8 mouse cellular contexts compared by ENCODE assay signal in the genomic region with DNA sequence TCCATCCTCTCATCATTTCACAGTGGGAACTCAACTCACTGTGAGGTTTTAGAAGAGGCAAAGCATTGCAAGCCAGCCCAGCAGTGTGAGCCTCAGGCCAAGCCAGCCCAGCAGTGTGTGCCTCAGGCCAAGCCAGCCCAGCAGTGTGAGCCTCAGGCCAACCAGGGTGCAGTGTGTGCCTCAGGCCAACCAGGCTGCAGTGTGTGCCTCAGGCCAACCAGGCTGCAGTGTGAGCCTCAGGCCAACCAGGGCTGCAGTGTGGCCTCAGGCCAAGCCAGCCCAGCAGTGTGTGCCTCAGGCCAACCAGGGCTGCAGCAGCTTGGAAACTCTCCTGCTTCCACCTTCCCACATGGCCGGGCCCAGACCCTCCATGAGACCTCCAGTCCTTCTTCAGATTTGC.
A peak's percentile ranks its signal among the peaks of the same experiment; 100 is the strongest.
DNase-seq lines count a peak whose midpoint lies in the region; ATAC-seq and TF ChIP-seq lines count a peak whose summit lies in the region.

No protein-coding gene starts in this region.

- no peak overlapping the region for H3K9ac ChIP-seq in hindbrain, embryonic 12.5 days
- H3K9ac ChIP-seq in hindbrain, embryonic 14.5 days, result no peak overlapping the region
- H3K9ac ChIP-seq in heart, embryonic 15.5 days, result no peak overlapping the region
- no peak overlapping the region for H3K9ac ChIP-seq in liver, postnatal 0 days (replicated peaks)

- 0 out of 2 replicates have a peak, but pooled peaks have one; percentile 7 for ATAC-seq in hindbrain, embryonic 12.5 days (ENCODE audit: low FRiP score)
- no peak for ATAC-seq in hindbrain, embryonic 14.5 days (ENCODE audit: low FRiP score)
- peak; percentile 82 for ATAC-seq in heart, embryonic 15.5 days (replicated peaks; ENCODE audit: insufficient number of reproducible peaks, insufficient read depth, low FRiP score, low read depth)
- peak; percentile 67; the same call in 1 of the 2 replicates for ATAC-seq in liver, postnatal 0 days

- no peak overlapping the region for H3K27ac ChIP-seq in hindbrain, embryonic 12.5 days
- H3K27ac ChIP-seq in hindbrain, embryonic 14.5 days, result no peak overlapping the region
- peak overlapping the region; percentile 32; the same call in 1 of the 2 replicates for H3K27ac ChIP-seq in heart, embryonic 15.5 days
- no peak overlapping the region for H3K27ac ChIP-seq in liver, postnatal 0 days (ENCODE audit: low read depth)

- TF ChIP-seq CTCF in liver, postnatal 0 days (IDR thresholded peaks at IDR 0.05; ENCODE audit: low read depth), result no peak

- 75% methylated on average over 1 of the region's 1 CpGs for WGBS in hindbrain, embryonic 12.5 days
- WGBS in hindbrain, embryonic 14.5 days, result 50% methylated on average over 1 of the region's 1 CpGs
- WGBS in heart, embryonic 15.5 days, result 38% methylated on average over 1 of the region's 1 CpGs
- 64% methylated on average over 1 of the region's 1 CpGs for WGBS in liver, postnatal 0 days (ENCODE audit: insufficient replicate concordance)

- H3K4me1 ChIP-seq in hindbrain, embryonic 12.5 days, result peaks cover 51% of the 10 kb centered on the region
- H3K4me1 ChIP-seq in hindbrain, embryonic 14.5 days (replicated peaks; ENCODE audit: control insufficient read depth, insufficient read depth, low read length), result peaks cover 23% of the 10 kb centered on the region
- H3K4me1 ChIP-seq in heart, embryonic 15.5 days (replicated peaks), result peaks cover 21% of the 10 kb centered on the region
- peaks cover 11% of the 10 kb centered on the region for H3K4me1 ChIP-seq in liver, postnatal 0 days (ENCODE audit: insufficient read depth)

- H3K4me2 ChIP-seq in hindbrain, embryonic 12.5 days (replicated peaks), result no peak overlapping the region
- no peak overlapping the region for H3K4me2 ChIP-seq in hindbrain, embryonic 14.5 days (replicated peaks)
- H3K4me2 ChIP-seq in heart, embryonic 15.5 days, result no peak overlapping the region
- no peak overlapping the region for H3K4me2 ChIP-seq in liver, postnatal 0 days (ENCODE audit: low read depth, low read length)

- no peak for TF ChIP-seq EP300 in liver, postnatal 0 days (IDR thresholded peaks at IDR 0.05; ENCODE audit: low read depth)

- no peaks in the 10 kb centered on the region for H3K36me3 ChIP-seq in hindbrain, embryonic 12.5 days
- no peaks in the 10 kb centered on the region for H3K36me3 ChIP-seq in hindbrain, embryonic 14.5 days (replicated peaks; ENCODE audit: control insufficient read depth, insufficient read depth)
- no peaks in the 10 kb centered on the region for H3K36me3 ChIP-seq in heart, embryonic 15.5 days
- no peaks in the 10 kb centered on the region for H3K36me3 ChIP-seq in liver, postnatal 0 days (replicated peaks; ENCODE audit: insufficient read depth, low read length)

- no peak for DNase-seq in hindbrain, embryonic 14.5 days (ENCODE audit: low spot score)
- DNase-seq in adipocyte (ENCODE audit: low spot score), result peak; percentile 47
- DNase-seq in liver, postnatal 0 days, result peak; percentile 39
- DNase-seq in left cerebral cortex, postnatal 25 days (ENCODE audit: low spot score in 2 of 2), result no peak
- no peak for DNase-seq in spleen, postnatal 10 days (ENCODE audit: low spot score in 2 of 2)
- DNase-seq in adrenal gland, postnatal 36 days, result no peak

- no peak overlapping the region for H3K4me3 ChIP-seq in hindbrain, embryonic 12.5 days
- no peak overlapping the region for H3K4me3 ChIP-seq in hindbrain, embryonic 14.5 days (replicated peaks; ENCODE audit: low read length)
- no peak overlapping the region for H3K4me3 ChIP-seq in heart, embryonic 15.5 days
- H3K4me3 ChIP-seq in liver, postnatal 0 days (ENCODE audit: low read depth, low read length), result no peak overlapping the region

- H3K27me3 ChIP-seq in hindbrain, embryonic 12.5 days, result 0 out of 2 replicates have a peak, but pooled peaks cover 7% of the 10 kb centered on the region
- H3K27me3 ChIP-seq in hindbrain, embryonic 14.5 days (ENCODE audit: control insufficient read depth, insufficient read depth, low read length), result no peaks in the 10 kb centered on the region
- H3K27me3 ChIP-seq in heart, embryonic 15.5 days, result no peaks in the 10 kb centered on the region
- no peaks in the 10 kb centered on the region for H3K27me3 ChIP-seq in liver, postnatal 0 days (ENCODE audit: insufficient read depth, low read length)

- intact Hi-C loops in left cerebral cortex, postnatal 25 days (cut with DNase I), result no loop called here

- no peaks in the 10 kb centered on the region for H3K9me3 ChIP-seq in hindbrain, embryonic 12.5 days (replicated peaks)
- no peaks in the 10 kb centered on the region for H3K9me3 ChIP-seq in hindbrain, embryonic 14.5 days (ENCODE audit: control insufficient read depth, low read length)
- H3K9me3 ChIP-seq in heart, embryonic 15.5 days (replicated peaks), result no peaks in the 10 kb centered on the region
- H3K9me3 ChIP-seq in liver, postnatal 0 days (ENCODE audit: low read length), result no peaks in the 10 kb centered on the region

Comparison
In these comparisons a context has a peak if more than half of its experiments do, and no peak if none do; other contexts are left out.
1. DNase-seq: peak in adipocyte (single experiment) and liver, postnatal 0 days (single experiment); none in hindbrain, embryonic 14.5 days (single experiment), left cerebral cortex, postnatal 25 days (0 of 2), spleen, postnatal 10 days (0 of 2) and adrenal gland, postnatal 36 days (0 of 2).